Mouse (Mus musculus): ENCODE measurements around the gene Ccdc57.

Gene Ccdc57

DNA sequence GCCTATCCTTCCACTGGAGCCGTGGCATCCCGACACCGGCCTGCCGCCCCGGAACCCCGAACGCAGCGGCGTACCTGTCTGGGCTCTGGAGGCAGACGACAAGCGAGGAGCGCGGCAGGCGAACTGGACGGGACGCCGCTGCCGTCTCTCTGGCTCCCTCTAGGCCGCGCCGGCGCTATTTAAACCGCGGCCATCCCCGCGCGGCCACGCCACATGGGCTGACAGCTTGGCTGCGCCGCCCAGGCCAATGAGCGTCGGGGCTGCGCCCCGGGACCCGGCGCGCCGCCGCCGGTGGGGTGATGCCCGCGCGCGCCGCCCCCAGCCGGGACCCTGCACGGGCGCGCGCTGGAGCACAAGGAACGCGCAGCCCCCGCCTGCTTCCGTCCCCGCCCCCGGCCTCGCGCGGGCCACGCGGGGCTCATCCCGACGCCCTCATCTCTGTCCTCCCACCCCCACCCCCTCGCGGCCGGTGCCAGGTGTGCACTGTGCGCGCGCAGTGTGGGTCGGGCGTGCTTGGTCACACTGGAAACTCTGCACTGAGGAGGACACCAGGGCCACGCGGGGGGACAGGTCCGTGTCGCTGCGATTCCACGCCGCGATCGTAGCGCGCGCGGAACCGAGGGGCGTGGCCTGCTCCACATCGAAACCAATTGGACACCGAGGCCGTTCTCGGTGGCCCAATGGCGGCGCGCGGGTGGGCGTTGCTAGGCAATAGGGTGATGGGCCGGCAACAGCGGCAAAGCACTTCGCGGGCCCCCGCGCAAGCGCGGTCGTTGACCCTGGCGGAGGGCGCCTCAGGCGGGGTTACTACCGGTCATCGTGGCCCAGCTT is 108.5 kb downstream of the Ccdc57 start, which contains the start of gene Fasn:
TSS of gene Fasn (minus strand) at position 592 of the 831 bp plus-strand sequence.
- ATAC-seq (ENCODE audit: insufficient number of reproducible peaks, low FRiP score, low TSS enrichment): peak; percentile 81

DNA sequence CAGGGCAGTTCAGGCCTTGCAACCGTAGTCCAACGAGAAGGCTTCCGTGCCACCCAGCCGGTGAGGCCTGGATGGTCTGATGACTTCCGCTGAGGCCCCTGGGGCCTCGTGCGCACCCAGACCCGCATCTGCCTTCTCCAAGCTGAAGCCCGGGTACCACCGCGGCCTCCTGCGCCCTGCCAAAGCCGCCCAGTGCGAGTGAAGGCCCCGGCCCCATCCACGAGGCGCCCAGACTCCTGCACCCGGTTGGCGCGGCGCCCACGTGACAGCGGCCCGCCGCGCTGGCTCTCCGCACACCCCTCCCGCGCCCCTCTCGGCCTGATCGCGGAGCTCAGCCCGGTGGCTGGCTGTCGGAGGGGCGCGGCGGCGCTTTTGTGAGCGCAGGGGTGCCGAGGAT is 109.1 kb downstream of the Ccdc57 start:
- peak; percentile 1; the same call in 1 of the 2 replicates for ATAC-seq (ENCODE audit: insufficient number of reproducible peaks, low FRiP score, low TSS enrichment)

DNA sequence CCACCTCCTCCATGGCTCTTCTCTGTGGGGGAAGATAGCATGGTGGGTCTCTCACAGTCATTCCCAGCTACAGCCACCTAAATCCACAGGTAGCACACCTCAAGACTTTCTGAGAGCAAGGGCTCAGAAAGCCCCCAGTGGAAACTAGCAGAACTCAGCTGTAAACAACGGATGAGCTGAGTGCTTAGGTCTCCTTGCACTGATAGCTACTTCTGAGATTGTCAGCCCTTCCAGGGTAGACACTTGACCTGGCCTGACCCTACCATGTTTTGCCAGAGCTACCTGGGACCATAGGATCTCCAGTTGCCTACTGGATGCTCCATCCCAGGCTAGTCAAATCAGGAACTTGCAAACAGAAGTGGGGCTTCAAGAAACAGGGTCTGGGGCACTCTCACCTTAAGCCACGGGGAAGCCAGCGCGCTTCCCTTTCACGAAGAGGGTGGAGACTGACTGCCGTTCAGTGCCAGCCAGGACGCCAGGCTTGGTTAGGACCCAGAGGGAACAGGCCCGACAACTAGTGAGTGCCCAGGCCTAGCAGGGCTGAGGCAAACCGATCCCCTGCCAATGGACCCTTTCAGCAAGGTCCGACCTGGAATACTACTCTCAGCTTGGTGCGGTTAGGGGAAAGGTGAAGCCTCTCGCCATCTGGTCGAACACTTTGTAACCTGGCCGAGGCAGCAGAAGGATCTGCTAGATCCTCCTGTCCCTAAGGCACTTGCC is 109.7 kb downstream of the Ccdc57 start:
- no peak for ATAC-seq (ENCODE audit: insufficient number of reproducible peaks, low FRiP score, low TSS enrichment)

DNA sequence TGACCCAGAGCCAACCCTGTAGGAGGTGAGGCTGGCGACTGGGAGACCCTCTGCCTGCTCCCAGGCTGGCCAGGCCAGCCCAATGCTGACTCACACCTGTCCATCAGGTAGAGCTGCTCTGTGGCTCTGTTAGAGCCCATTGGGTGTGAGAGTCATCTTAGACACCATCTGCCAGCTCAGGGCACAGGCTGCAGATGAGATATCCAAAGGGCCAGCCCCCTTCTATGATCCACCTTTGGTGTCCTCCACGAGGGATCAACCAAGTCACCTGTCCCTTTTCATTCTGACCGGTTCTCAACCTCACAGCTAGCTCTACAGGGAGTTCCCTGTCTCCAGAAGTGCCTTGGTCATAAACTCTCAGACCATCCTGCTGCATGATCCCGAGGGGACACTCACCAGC is 110.4 kb downstream of the Ccdc57 start:
- no peak for ATAC-seq (ENCODE audit: insufficient number of reproducible peaks, low FRiP score, low TSS enrichment)

DNA sequence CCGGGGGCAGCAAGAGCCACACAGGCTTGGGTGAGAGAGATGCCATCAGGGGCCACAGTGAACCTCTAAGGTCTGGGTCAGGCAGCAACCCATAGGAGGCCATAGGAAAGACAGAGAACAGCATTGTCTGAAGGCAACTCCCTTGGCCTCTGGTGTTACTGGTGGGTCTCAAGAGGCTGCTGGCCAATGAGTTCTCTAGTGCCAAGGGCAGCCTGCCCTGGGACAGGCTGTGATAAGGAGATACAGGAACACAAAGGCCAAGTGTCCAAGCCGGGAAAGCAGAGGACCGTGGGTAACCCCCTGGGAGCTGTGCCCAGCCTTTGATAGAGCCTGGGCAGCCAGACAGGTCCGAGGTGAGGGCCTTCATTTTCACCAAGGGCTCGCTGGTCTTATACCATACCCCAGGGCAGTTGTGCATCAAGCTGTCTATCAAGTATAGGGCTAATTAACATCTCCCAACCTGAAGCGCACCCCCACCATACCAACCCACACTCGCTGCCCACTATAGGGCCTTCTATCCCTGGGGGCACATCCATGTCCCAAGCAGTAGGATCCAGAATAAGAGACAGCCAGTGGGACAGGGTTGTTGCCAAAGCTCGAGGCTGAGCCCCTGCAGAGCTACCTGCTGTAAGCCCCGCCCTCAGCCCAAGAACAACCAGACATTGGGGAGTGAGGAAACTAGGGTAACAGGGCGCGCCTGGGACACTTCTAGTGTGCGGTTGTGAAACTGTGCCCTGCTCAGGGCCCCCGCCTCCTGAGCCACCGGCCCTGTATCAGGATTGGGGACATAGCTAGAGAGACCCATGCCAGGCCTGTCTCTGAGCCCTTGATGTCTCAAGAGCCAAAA is 111.4 kb downstream of the Ccdc57 start:
- no peak for ATAC-seq (ENCODE audit: insufficient number of reproducible peaks, low FRiP score, low TSS enrichment)

DNA sequence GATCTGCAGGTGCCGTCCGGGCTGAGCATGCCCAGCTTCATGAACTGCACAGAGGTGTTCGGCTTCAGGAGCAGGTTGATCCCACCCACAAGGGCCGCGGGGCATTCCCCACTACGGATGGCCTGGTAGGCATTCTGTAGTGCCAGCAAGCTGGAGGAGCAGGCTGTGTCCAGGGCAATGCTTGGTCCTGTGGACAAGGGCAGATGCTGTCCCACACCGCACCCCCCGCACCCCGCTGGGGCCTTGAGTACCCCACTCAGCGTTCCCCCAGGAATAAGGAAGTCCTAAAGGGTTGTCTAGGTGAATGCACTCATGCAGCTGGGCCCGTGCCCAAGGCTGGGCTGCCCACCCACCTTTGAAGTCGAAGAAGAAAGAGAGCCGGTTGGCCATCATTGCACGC is 112.1 kb downstream of the Ccdc57 start:
- ATAC-seq (ENCODE audit: insufficient number of reproducible peaks, low FRiP score, low TSS enrichment): no peak

DNA sequence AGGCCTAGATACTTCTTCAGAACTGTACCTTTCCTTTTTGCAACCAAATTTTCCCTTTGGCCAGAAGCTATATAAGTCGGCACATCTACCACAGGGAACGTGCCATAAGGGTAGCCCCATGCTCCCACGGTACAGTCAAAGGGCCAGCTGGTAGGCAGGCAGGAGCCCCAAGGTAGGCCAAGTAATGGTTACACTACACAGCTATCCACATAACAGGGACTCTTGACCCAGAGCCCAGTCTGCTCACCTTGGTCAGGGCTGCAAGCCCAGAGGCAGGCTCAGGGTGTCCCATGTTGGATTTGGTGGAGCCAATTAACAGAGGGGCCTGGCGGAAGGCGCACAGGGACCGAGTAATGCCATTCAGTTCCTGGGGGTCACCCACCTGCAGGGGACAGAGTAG is 113.1 kb downstream of the Ccdc57 start:
- ATAC-seq (ENCODE audit: insufficient number of reproducible peaks, low FRiP score, low TSS enrichment): no peak

DNA sequence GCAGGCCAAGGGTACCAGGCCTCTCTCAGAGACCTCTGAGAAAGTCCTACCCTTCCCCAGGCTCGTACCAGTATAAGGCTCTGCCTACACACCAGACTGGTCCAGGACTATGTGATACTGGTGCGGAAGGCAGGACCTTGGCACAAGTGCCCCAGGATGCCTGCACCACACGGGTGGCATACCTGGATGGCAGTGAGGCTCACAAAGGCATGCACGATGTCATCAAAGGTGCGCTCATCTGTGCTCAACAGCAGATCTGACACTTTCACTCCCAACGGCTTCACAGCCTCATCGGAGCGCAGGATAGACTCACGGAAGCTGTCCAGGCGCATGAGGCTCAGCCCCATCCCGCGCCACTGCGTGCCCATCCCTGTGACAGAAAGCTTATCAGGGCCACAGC is 114.4 kb downstream of the Ccdc57 start:
- ATAC-seq (ENCODE audit: insufficient number of reproducible peaks, low FRiP score, low TSS enrichment): no peak

DNA sequence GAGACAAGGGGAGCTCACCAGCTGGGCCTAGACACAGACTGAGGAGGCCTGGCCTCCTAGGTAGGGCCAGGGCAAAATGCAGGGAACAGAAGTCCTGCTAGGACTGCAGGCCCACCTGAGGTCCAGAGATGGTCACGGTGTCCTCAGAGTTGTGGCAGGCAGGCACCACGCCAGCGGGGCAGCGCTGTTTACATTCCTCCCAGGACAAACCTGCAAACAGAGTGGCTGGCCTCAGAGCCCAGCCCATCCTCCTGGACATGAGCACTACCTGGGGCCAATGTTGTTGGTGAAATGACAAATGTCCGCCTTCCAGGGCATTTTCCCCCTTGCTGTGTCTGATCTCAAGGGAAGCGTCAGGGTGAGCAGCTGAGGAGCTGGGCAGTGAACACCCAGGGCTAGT is 115.3 kb downstream of the Ccdc57 start:
- ATAC-seq (ENCODE audit: insufficient number of reproducible peaks, low FRiP score, low TSS enrichment): no peak

DNA sequence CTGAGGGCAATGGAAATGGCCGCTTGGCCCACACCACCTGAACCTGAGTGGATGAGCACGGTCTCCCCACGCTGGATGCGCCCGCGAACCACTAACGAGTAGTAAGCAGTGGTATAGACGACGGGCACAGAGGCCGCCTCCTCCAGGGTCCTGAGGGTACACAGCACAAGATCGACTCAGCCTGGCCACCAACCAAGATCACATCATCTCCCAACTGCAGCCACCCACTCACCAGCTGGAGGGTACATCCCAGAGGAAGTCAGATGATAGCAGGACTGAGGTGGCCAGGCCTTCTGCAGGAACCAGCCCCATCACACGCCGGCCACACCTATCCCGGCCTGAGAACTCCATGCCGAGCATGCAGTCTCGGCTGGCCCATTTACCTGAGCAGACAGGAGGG is 120.6 kb downstream of the Ccdc57 start:
- no peak for ATAC-seq (ENCODE audit: insufficient number of reproducible peaks, low FRiP score, low TSS enrichment)

DNA sequence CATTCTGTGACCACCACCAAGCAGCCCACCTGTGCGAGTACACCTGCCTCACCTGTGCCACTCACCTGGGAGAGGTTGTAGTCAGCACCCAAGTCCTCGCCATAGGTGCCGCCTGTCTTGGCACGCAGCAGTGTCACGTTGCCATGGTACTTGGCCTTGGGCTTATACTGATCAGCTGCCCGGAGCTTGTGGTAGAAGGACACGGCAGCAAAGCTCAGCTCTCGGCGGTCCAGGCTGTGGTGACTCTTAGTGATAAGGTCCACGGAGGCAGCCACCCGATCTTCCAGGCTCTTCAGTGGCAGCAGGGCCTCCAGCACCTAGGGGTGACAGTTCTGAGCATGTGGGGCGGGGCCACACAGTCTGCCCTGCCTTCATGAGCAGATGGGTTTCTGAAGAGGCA is 124.7 kb downstream of the Ccdc57 start:
- no peak for ATAC-seq (ENCODE audit: insufficient number of reproducible peaks, low FRiP score, low TSS enrichment)

DNA sequence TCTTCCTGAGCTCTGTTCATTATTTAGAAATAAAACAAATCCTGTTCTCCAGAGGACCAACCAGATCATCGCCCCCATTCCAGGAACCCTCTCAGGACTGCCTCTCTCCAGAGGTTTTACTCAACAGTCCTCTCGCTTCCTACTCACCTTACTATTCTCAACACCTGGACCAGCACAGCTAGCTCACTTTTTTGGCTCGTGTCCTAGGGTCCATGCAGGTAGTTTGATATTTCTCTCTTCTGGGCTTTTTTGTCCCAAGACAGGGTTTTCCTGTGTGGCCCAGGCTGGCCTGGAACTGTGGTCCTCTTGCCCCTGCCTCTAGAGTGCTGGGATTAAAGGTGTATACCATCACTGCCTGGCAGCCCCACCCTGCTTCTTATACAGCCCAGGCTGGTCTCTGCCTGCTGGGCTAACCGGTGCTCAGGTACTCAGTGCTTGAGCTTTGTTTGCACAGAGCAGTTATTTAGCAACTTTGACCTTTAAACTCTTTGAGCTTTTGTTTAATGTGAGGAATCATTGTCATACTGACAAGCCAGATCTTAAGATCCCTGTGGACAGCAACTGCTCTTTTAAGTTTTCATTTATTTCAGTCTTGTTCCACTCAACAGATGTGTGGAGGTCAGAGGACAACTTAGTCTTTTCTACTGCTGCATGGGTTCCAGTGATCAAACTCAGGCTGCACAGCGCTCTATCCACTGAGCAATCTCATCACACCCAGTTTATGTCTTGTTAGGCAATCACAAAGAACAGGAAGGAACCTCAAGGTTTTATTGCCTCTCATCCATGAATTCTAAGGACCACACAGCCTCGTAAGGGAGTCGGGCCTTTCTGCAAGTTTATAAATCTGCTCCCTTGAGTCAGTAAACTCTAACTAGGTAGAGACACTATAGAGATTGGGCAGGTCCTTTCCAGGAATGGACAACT is 127.0 kb downstream of the Ccdc57 start:
- ATAC-seq (ENCODE audit: insufficient number of reproducible peaks, low FRiP score, low TSS enrichment): no peak

DNA sequence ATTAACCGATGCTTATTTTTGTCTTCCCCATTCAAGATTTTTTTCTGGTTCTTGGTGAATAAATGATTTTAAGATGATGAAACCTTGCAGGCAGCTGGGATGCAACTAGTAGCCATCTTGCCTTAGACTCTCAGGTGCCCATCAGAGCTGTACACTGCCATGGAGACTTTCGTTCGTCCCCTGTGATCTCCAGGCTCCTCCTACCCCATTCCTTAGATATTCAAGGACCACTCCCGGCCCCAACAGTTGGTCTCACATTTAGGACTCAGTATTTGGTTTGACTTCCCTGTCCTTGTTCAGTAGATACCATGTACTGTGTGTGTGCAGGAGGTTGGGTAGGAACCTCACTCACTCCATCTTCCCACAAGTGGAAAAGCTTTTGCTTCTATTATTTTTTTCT is 127.9 kb downstream of the Ccdc57 start:
- no peak for ATAC-seq (ENCODE audit: insufficient number of reproducible peaks, low FRiP score, low TSS enrichment)

DNA sequence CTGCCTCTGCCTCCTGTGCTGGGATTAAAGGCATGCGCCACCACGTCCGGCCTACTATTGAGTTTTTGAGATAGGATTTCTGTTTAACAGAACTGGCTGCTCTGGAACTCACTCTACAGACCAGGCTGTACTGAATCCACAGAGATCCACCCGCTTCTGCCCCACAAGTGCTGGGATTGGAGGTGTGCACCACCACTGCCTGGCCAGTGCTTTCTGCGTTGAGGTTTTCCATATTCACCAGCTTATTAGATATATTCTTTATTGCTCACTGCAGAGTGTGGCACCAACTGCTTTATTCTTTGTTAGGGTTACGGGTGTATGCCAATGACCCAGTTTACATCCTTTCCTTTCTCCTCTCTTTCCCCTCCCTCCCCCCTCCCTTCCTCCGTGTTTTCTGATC is 128.4 kb downstream of the Ccdc57 start:
- no peak for ATAC-seq (ENCODE audit: insufficient number of reproducible peaks, low FRiP score, low TSS enrichment)

DNA sequence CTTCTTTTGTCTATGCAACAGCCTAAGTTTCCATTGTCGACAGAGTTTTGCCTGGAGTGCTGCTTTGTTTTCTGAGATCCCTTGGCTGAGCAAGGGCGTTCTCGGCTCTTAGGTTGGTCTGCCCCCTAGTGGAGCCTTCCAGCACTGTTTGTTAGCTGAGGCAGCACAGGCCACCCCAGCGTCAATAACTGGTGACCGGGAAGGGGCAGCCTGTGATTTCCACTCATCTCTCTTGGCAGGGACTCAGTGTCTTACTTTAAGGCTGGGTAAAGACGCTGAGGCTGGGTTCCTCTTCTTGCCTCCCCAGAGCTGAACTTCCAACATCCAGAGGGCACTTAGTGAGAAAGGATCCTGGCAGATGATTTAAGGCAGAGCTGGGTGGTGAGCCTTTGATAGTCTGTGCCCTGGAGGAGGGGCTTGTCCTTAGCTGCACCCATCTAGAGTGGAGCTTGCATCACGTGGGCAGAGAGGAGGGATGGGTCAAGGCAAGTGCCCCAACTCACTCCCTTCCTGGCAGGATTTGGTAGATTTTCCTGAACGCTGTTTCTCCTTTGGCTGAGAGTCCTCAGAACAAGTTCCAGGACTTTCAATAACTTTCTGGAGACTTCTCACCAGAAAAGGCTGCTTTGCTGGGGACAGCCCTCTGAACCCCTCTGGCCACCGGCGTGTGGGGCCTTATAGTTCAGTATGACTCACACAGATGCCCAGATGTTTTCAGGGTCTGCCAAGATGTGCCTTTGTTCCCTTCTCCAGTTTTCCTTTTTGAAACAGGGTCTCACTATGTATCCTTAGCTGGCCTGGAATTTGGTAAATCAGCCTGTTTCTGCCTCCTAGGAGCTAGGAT is 132.4 kb downstream of the Ccdc57 start:
- peak; percentile 73; the same call in 1 of the 2 replicates for ATAC-seq (ENCODE audit: insufficient number of reproducible peaks, low FRiP score, low TSS enrichment)

DNA sequence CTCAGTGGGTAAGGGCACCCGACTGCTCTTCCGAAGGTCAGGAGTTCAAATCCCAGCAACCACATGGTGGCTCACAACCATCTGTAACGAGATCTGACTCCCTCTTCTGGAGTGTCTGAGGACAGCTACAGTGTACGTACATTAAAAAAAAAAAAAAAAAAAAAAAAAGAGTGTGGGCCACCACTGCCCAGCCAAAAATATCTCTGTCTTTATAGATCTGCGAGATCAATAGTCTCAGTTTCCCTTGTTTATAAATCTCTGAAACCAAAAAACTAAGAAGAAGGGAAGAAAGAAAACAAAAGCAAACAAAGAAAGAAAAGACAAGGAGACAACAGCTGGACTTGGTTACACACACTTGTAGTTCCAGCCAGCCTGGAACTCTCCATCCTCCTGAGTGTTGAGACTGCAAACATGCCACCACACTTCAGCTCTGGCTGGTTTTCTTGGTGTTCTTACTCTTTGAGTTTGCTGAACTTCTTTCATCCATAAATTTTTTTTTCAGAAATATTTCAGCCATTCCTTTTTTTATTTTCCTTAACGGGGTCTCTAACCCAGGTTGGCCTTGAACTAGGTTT is 133.3 kb downstream of the Ccdc57 start:
- ATAC-seq (ENCODE audit: insufficient number of reproducible peaks, low FRiP score, low TSS enrichment): no peak

DNA sequence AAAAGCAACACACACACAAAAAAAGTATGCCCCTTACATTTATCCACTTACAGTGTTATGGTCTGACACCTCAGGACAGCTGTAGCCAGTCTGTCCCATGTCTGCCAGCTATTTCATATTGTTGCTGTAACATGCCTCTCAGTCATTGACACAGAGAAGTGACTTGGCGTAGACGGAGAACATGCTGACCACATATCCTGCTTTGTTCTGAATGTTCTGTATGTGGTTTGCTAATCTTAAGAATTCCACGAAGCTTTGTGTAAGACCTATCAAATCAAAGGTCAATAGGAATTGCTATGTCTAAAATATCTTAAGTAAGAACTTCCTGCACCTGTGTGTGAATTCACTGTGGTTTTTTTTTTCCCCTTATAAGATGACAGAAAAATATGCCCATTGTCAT is 134.4 kb downstream of the Ccdc57 start:
- no peak for ATAC-seq (ENCODE audit: insufficient number of reproducible peaks, low FRiP score, low TSS enrichment)

DNA sequence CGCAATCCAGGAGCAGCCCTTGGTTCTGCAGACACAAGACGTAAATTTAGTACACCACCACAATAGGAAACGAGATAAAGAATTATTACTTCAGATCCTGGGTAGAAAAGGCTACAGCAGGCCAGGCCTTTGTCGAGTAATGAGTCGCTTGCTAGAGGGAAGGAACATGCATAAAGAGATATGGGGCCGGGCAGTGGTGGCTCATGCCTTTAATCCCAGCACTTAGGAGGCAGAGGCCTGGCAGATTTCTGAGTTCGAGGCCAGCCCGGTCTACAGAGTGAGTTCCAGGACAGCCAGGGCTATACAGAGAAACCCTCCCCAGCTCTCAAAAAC is 136.1 kb downstream of the Ccdc57 start:
- no peak for ATAC-seq (ENCODE audit: insufficient number of reproducible peaks, low FRiP score, low TSS enrichment)

Data from cerebellum, adult (tissue).